Mouse (Mus musculus) ES-Bruce4 (cell line): ENCODE results near the gene Phf20.

Experiments
- CTCF ChIP-seq: IDR thresholded peaks from one replicate; pipeline ENCODE4 v1.8.1; 2011; ENCODE audit warnings: low read depth, low read length
- POLR2A ChIP-seq: IDR thresholded peaks from one replicate; pipeline ENCODE4 v1.8.1; 2011; ENCODE audit warnings: low read length; ENCODE audit not compliant: insufficient read depth

DNA sequence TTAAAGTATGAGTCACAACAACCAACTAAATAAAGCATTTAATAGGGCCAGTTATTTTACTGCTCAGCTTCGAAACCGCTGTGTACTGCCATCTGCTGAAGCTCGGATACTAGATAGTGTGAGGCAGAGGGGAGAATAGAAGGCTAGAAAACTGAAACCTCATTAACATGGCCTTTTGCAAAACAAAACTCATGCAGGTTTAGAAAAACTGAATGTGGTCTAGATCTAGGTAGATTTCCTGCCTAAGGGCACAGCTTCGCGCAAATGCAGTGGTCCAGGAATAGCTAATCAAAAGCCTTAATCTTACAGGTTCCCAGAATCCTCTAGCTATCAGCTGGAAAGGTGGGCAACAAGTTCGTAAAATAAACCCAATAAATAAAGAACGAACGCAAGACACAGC is 115.2 kb downstream of the Phf20 start:
- no peak for TF ChIP-seq POLR2A
- TF ChIP-seq CTCF: no peak
